Mouse (Mus musculus): Measurements from ENCODE around the gene Hectd4.

The Hectd4 gene

GRCm38 (mm10) chr5:121239846-121240245 is 19.8 kb downstream of the Hectd4 start:
- DNase-seq: no peak

- DNase-seq: no peak
Measured at GRCm38 (mm10) chr5:121241182-121241581, 21.2 kb downstream of the Hectd4 start.

GRCm38 (mm10) chr5:121242261-121242660 is 22.2 kb downstream of the Hectd4 start:
- no peak for DNase-seq

- DNase-seq: no peak
Measured at GRCm38 (mm10) chr5:121242701-121243100, 22.7 kb downstream of the Hectd4 start.

- no peak for DNase-seq
Measured at GRCm38 (mm10) chr5:121243676-121244364, 23.8 kb downstream of the Hectd4 start.

- DNase-seq: no peak
Measured at GRCm38 (mm10) chr5:121244365-121244731, 24.3 kb downstream of the Hectd4 start.

GRCm38 (mm10) chr5:121245201-121245600 is 25.2 kb downstream of the Hectd4 start:
- no peak for DNase-seq

GRCm38 (mm10) chr5:121248766-121249394 is 28.9 kb downstream of the Hectd4 start:
- no peak for DNase-seq

- DNase-seq: no peak
Measured at GRCm38 (mm10) chr5:121249693-121250092, 29.7 kb downstream of the Hectd4 start.

GRCm38 (mm10) chr5:121251813-121252212 is 31.8 kb downstream of the Hectd4 start:
- no peak for DNase-seq

GRCm38 (mm10) chr5:121253816-121254497 is 33.9 kb downstream of the Hectd4 start:
- no peak for DNase-seq

- DNase-seq: no peak
Measured at GRCm38 (mm10) chr5:121254977-121255376, 35.0 kb downstream of the Hectd4 start.

- DNase-seq: no peak
Measured at GRCm38 (mm10) chr5:121261806-121262205, 41.8 kb downstream of the Hectd4 start.

- DNase-seq: no peak
Measured at GRCm38 (mm10) chr5:121262415-121262814, 42.4 kb downstream of the Hectd4 start.

- DNase-seq: no peak
Measured at GRCm38 (mm10) chr5:121264593-121264992, 44.6 kb downstream of the Hectd4 start.

- no peak for DNase-seq
Measured at GRCm38 (mm10) chr5:121266741-121267382, 46.8 kb downstream of the Hectd4 start.

- no peak for DNase-seq
Measured at GRCm38 (mm10) chr5:121271046-121271445, 51.0 kb downstream of the Hectd4 start.

GRCm38 (mm10) chr5:121276808-121277207 is 56.8 kb downstream of the Hectd4 start:
- DNase-seq: no peak

GRCm38 (mm10) chr5:121280456-121280855 is 60.4 kb downstream of the Hectd4 start:
- DNase-seq: no peak

GRCm38 (mm10) chr5:121283051-121283450 is 63.0 kb downstream of the Hectd4 start:
- DNase-seq: no peak

- no peak for DNase-seq
Measured at GRCm38 (mm10) chr5:121284816-121285215, 64.8 kb downstream of the Hectd4 start.

GRCm38 (mm10) chr5:121287213-121287612 is 67.2 kb downstream of the Hectd4 start:
- DNase-seq: no peak

GRCm38 (mm10) chr5:121290289-121290688 is 70.3 kb downstream of the Hectd4 start:
- DNase-seq: no peak
